Mouse (Mus musculus) intestine, embryonic 15.5 days (tissue): ENCODE data around the gene Timm22. TPM values are rescaled to one million over a fixed set of nuclear protein-coding genes. Genes with fewer than 3 reads are reported as not detected.

ENCODE experiments used
- ATAC-seq: fragments of 200-750 bp; cut with Nextera tagmentation; 2 replicates; pipeline ENCODE4 v1.8.0; 2017; ENCODE audit warnings: moderate TSS enrichment, moderate library complexity
- H3K27ac ChIP-seq: fragments of 300-500 bp; sonication (generic); 2 replicates; pipeline ENCODE4 v1.5.1; 2015; ENCODE audit warnings: mild to moderate bottlenecking, inconsistent platforms
- H3K27me3 ChIP-seq: fragments of 300-500 bp; sonication (generic); replicated peaks from 2 replicates; pipeline ENCODE4 v1.6.1; 2015; ENCODE audit warnings: inconsistent platforms
- H3K36me3 ChIP-seq: fragments of 300-500 bp; sonication (generic); 2 replicates; pipeline ENCODE4 v1.6.1; 2015; ENCODE audit warnings: inconsistent platforms
- H3K4me1 ChIP-seq: fragments of 300-500 bp; sonication (generic); replicated peaks from 2 replicates; pipeline ENCODE4 v1.6.1; 2015; ENCODE audit warnings: inconsistent platforms
- H3K4me2 ChIP-seq: fragments of 300-500 bp; sonication (generic); replicated peaks from 2 replicates; pipeline ENCODE4 v1.6.1; 2015; ENCODE audit warnings: mild to moderate bottlenecking, inconsistent platforms
- H3K4me3 ChIP-seq: fragments of 300-500 bp; sonication (generic); replicated peaks from 2 replicates; pipeline ENCODE4 v1.5.1; 2015; ENCODE audit warnings: inconsistent platforms
- H3K9ac ChIP-seq: fragments of 300-500 bp; sonication (generic); 2 replicates; pipeline ENCODE4 v1.6.1; 2015; ENCODE audit warnings: inconsistent platforms
- H3K9me3 ChIP-seq: fragments of 300-500 bp; sonication (generic); 2 replicates; pipeline ENCODE4 v1.6.1; 2016; ENCODE audit warnings: inconsistent platforms
- WGBS: fragments of 180-500 bp; shearing (Covaris S2); methylation state at CpG from one replicate; pipeline ENCODE4 v1.1.7; 2015; 5-methylcytosine and 5-hydroxymethylcytosine counted together
- polyA plus RNA-seq: library from polyadenylated mRNA; unstranded; fragments of >200 nt; fragmentation: Nextera tagmentation; extraction: Ambion mirVana; gene quantifications from 2 replicates; pipeline ENCODE4 v1.2.1, GENCODE M21; 2015

The Timm22 gene
- polyA plus RNA-seq, 1 experiment from 2014 or later: 103 TPM

DNA sequence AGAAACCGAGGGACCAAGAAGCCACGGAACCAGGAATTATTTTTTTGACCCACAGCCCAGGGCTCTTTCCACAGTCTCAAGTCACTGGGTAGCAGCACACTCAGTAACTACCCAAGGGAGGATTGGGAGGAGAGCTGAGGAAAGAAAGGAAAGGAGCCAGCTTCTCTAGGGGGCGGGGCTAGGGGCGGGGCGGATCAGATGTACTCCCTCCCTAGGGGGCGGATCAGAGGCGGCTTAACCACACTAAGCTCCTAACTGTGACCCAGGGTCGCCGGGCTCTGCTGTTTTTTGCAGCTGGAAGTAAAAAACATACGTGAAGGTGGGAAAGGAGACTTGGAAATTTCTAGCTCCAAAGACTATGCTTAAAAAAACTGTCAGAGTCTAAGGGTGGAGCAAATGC, 39.5 kb downstream of the Timm22 start:
- 11% methylated on average over 10 of the region's 10 CpGs for WGBS
- Histone ChIP-seq H3K9me3 (no peaks in the 10 kb centered on the region), H3K4me2 (no peak overlapping the region; the same call in 1 of the 2 replicates), H3K27ac (no peak overlapping the region), H3K9ac (no peak overlapping the region), H3K4me1 (peaks cover 31% of the 10 kb centered on the region), H3K4me3 (no peak overlapping the region), H3K36me3 (peaks cover 3% of the 10 kb centered on the region; the same call in 1 of the 2 replicates), H3K27me3 (no peaks in the 10 kb centered on the region)
- ATAC-seq: peak; percentile 41

DNA sequence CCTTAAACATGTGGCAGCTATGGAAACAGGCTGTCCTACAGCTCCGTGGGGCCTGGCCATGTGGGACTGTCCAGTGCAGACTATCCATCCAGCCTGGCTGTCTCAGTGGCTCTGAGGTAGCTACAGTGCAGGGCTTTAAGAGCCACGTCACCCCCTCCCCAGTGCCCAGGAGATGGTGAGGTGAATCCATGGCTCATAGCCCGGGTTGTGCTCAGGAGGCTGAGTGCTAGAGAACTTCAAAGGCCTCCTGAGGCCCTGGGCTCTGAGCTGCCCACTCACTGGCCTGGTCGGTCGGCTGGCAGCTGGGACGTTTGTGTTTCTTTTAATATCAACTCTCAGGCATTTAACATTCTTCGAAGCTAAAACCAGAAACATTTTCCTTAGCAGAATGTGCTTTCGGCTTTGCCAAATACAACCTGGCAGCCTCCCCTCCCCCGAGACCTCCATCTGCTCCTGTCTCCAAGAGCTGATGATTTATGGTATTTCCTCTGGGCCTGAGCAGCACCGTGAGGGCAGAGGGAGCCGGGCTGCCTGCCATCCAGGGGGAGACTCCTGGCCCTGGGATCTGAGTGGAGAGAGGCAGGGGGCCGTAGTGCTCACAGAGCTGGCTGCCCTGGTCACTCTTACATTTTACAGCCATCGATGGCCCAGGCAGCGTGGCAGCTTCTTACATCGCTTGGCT, 42.9 kb downstream of the Timm22 start:
- Histone ChIP-seq H3K27me3 (no peaks in the 10 kb centered on the region), H3K36me3 (peaks cover 15% of the 10 kb centered on the region), H3K9ac (no peak overlapping the region), H3K4me2 (no peak overlapping the region), H3K4me1 (peaks cover 31% of the 10 kb centered on the region), H3K9me3 (no peaks in the 10 kb centered on the region), H3K27ac (peak overlapping the region; percentile 58), H3K4me3 (no peak overlapping the region)
- 25% methylated on average over 15 of the region's 15 CpGs for WGBS
- ATAC-seq: peak; percentile 37; the same call in 1 of the 2 replicates

DNA sequence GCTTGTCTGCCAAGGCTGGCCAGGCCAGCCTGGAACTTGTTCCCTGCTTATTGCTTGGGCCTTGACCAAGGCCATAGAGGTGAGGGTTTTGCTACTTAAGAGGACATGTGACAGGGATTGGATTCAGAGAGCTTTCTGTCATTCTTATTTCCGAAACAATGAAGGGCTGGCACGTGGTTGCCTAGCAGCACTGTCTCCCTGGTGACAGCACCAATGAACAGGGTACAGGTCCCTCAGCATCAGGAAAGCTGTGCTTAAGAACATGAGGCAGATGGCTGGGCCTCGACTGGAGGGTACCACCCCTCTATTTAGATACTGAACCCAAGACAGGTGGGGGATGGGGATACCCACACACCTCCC, 43.4 kb downstream of the Timm22 start:
- H3K27ac ChIP-seq: peak overlapping the region; percentile 58

DNA sequence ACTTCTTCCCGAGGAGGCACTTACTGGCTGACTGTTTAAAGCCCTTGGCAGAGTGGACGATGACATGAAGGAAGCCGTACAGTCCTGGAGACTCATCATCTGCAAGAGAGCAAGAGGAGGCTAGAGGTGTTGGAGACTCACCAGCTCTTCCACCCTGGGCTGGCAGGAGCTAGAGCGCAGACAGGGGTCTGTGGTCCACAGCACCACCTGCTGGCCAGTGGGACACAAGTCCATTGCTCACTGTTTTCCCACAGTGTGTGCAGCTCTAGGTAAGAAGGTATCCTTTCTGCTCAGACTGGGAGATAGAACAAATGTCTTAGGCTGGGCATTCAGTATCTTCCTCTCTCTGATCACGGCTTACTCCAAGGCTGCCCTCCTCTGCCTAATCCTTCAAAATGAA, 47.7 kb downstream of the Timm22 start:
- Histone ChIP-seq H3K9ac (no peak overlapping the region), H3K4me1 (peaks cover 12% of the 10 kb centered on the region; the same call in 1 of the 2 replicates), H3K27ac (no peak overlapping the region), H3K4me3 (no peak overlapping the region), H3K9me3 (no peaks in the 10 kb centered on the region), H3K36me3 (peaks cover 25% of the 10 kb centered on the region), H3K4me2 (no peak overlapping the region), H3K27me3 (no peaks in the 10 kb centered on the region)
- 51% methylated on average over 5 of the region's 5 CpGs for WGBS
- peak; percentile 72 for ATAC-seq

More for the DNA sequence above, 43.4 kb downstream of the Timm22 start:
- H3K9ac ChIP-seq: no peak overlapping the region
- peaks cover 31% of the 10 kb centered on the region for H3K4me1 ChIP-seq
- ATAC-seq: no peak
- WGBS: 48% methylated on average over 3 of the region's 3 CpGs
- H3K36me3 ChIP-seq: peaks cover 15% of the 10 kb centered on the region
- H3K4me2 ChIP-seq: no peak overlapping the region
- H3K9me3 ChIP-seq: no peaks in the 10 kb centered on the region
- no peaks in the 10 kb centered on the region for H3K27me3 ChIP-seq
- no peak overlapping the region for H3K4me3 ChIP-seq

DNA sequence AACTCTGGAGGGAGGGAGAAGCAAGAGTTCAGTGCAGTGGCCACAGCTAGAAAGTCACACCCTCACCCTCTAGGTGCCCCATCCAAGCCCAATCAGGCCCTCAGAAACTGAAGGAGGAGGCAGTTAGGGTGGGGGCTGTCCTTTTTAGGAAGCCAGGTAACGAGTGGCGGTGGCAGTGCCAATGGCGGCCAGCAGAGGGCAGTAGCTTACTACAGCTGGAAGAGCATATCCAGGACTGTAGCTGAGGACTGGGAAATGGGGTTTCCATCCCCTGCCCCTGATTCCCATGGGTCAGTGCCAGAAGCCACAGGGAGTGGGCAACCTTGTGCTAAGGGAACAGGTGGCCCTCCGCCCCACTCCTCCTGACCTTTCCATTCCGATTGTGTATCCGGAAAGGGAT, 49.5 kb downstream of the Timm22 start:
- 28% methylated on average over 6 of the region's 6 CpGs for WGBS
- Histone ChIP-seq H3K4me2 (no peak overlapping the region), H3K36me3 (peaks cover 28% of the 10 kb centered on the region), H3K27ac (0 out of 2 replicates have a peak overlapping the region, but pooled peaks have one; percentile 37), H3K9me3 (no peaks in the 10 kb centered on the region), H3K4me1 (peaks cover 5% of the 10 kb centered on the region; the same call in 1 of the 2 replicates), H3K4me3 (no peak overlapping the region), H3K9ac (no peak overlapping the region), H3K27me3 (no peaks in the 10 kb centered on the region)
- peak; percentile 60 for ATAC-seq

DNA sequence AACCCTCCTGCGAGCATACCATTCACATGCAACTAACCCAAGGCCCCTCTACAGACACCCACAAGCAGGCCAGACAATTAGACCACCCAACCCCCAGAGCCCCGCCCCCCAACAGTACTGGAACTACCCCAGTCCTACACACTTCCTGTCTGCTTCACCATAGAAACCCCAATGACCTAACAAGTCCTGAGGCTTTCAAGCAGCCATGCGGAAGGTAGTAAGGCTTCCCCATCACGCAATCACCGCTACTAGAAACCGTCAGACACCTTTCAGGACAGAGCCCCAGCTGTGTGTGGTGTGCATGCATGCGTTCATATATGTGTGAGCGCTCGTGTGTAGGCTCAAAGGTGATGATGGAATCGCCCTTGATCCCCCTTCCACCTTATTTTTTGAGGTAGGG, 50.1 kb downstream of the Timm22 start:
- Histone ChIP-seq H3K4me1 (peaks cover 5% of the 10 kb centered on the region; the same call in 1 of the 2 replicates), H3K27ac (0 out of 2 replicates have a peak overlapping the region, but pooled peaks have one; percentile 37), H3K4me3 (no peak overlapping the region), H3K9ac (no peak overlapping the region), H3K36me3 (peaks cover 30% of the 10 kb centered on the region), H3K9me3 (no peaks in the 10 kb centered on the region), H3K4me2 (no peak overlapping the region), H3K27me3 (no peaks in the 10 kb centered on the region)
- WGBS: 84% methylated on average over 10 of the region's 10 CpGs
- no peak for ATAC-seq

DNA sequence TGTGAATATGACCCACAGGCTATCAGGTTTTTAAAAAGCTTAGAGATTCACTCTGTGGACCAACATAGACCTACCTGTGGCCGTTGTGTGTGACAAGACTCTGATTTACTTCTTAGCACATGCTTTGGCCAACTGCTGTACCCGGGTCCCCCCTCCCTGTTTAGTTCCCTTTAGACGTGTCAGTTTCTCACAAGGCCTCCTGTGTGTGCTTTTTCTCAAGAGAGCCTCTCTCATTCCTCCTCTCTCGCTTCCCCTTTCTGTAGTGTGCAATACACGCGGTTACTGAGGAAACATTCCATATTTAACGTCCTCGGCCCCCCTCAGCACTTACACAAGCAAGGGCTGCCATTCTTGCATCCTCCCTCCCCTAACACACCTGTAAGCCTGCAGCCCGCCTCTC, 52.0 kb downstream of the Timm22 start:
- no peak overlapping the region for H3K4me2 ChIP-seq
- no peak overlapping the region for H3K9ac ChIP-seq
- no peak overlapping the region for H3K4me3 ChIP-seq
- peaks cover 28% of the 10 kb centered on the region for H3K36me3 ChIP-seq
- no peaks in the 10 kb centered on the region for H3K9me3 ChIP-seq
- no peaks in the 10 kb centered on the region for H3K27me3 ChIP-seq
- ATAC-seq: no peak
- no peak overlapping the region for H3K27ac ChIP-seq
- peaks cover 5% of the 10 kb centered on the region; the same call in 1 of the 2 replicates for H3K4me1 ChIP-seq
- 80% methylated on average over 9 of the region's 9 CpGs for WGBS

DNA sequence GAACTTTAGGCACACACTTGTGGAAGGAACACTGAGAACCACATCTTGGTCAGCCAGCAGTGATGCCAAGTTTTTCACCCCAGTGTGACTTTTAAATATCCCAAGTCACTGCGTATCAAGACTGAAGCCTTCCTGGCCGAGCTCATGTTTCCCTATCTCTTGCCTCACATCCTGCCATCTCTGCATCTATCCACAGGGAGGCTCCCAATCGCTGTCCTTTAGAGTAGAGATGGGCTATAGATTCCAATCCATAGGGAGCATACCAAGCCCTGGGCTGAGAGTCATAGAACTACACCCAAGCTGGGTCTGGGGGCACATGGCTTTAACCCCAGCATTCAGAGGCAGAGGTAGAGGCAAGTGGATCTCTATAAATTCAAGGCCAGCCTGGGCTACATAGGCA, 52.7 kb downstream of the Timm22 start:
- no peak for ATAC-seq
- peaks cover 21% of the 10 kb centered on the region for H3K36me3 ChIP-seq
- no peaks in the 10 kb centered on the region for H3K27me3 ChIP-seq
- WGBS: 60% methylated on average over 3 of the region's 3 CpGs
- H3K9ac ChIP-seq: no peak overlapping the region
- H3K4me2 ChIP-seq: no peak overlapping the region
- no peaks in the 10 kb centered on the region for H3K9me3 ChIP-seq
- no peak overlapping the region for H3K4me3 ChIP-seq
- H3K27ac ChIP-seq: no peak overlapping the region
- H3K4me1 ChIP-seq: peaks cover 5% of the 10 kb centered on the region; the same call in 1 of the 2 replicates

DNA sequence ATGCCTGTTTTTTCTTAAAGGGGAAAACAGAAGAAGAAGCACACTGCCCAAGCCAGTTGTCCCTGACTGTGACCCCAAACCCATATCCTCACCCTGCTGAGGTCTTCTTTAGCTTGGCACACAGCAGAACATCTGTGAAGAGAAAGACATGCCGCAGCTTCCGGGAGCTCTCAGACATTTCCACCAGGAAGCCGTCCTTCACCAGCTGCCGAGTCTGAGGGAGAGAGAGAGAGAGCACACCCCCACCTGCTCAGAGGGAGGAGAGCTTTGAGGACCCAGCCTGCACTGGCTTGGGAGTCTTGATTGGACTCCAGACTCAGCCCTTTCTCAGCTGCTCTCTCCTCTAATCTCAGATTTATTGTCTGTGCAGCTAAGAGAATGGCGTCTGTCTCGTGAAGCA, 54.4 kb downstream of the Timm22 start:
- Histone ChIP-seq H3K27ac (no peak overlapping the region), H3K27me3 (no peaks in the 10 kb centered on the region), H3K4me2 (no peak overlapping the region), H3K9me3 (no peaks in the 10 kb centered on the region), H3K4me3 (no peak overlapping the region), H3K36me3 (peaks cover 17% of the 10 kb centered on the region), H3K9ac (no peak overlapping the region), H3K4me1 (peaks cover 5% of the 10 kb centered on the region; the same call in 1 of the 2 replicates)
- no peak for ATAC-seq
- WGBS: 42% methylated on average over 6 of the region's 6 CpGs

DNA sequence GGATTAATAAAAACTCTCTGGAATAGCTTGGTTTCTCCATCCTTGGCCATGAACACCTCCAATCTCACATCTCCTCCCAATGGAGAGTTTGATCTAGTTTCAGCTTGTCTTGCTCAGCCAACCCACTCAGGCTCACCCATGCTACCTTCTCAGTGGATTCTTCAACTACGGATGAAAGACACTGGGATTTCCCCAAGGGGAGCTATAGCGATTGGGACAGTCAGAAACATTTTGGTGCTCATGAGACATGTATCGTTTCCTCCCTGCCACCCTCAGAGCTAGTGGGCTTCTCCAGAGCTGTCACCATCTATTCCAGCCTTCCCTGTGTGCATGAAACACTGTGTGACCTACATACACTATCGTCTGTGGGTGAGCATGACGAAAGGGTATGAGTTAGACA, 54.9 kb downstream of the Timm22 start:
- peaks cover 3% of the 10 kb centered on the region; the same call in 1 of the 2 replicates for H3K4me1 ChIP-seq
- H3K9ac ChIP-seq: no peak overlapping the region
- no peak overlapping the region for H3K4me3 ChIP-seq
- H3K27me3 ChIP-seq: no peaks in the 10 kb centered on the region
- no peak overlapping the region for H3K27ac ChIP-seq
- 89% methylated on average over 5 of the region's 5 CpGs for WGBS
- no peaks in the 10 kb centered on the region for H3K9me3 ChIP-seq
- ATAC-seq: no peak
- peaks cover 17% of the 10 kb centered on the region for H3K36me3 ChIP-seq
- no peak overlapping the region for H3K4me2 ChIP-seq

DNA sequence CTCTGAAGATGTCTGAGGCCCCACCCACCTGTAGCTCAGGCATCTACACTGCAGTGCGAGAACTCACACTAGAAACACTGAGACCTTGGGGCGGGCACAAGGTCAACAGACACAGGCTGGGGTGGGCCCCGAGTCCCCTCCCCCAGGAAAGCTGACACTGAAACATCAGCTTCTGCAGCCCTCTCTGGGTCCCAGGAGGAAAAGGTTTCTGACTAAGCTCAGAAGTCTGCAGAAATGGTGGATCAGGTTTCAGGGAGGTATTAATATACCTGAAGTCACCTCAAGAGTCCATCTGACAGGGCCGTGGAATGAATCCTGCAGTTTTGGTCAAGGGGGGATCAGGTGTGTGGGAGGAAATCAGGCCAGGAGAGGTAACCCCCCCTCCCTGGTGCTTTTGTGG, 59.1 kb downstream of the Timm22 start:
- 76% methylated on average over 4 of the region's 4 CpGs for WGBS
- H3K4me3 ChIP-seq: no peak overlapping the region
- no peak overlapping the region for H3K4me2 ChIP-seq
- H3K9ac ChIP-seq: no peak overlapping the region
- no peaks in the 10 kb centered on the region for H3K9me3 ChIP-seq
- peaks cover 14% of the 10 kb centered on the region for H3K36me3 ChIP-seq
- no peak overlapping the region for H3K27ac ChIP-seq
- no peaks in the 10 kb centered on the region for H3K27me3 ChIP-seq
- H3K4me1 ChIP-seq: peaks cover 29% of the 10 kb centered on the region
- no peak for ATAC-seq
